Mouse (Mus musculus) stomach, embryonic 14.5 days (tissue): ENCODE results near the gene Mall. TPM values are rescaled to one million over a fixed set of nuclear protein-coding genes. Genes with fewer than 3 reads are reported as not detected.

Experiments
- ATAC-seq: fragments of 200-750 bp; cut with Nextera tagmentation; 2 replicates; pipeline ENCODE4 v1.8.0; 2017; ENCODE audit warnings: low read depth, moderate TSS enrichment; ENCODE audit not compliant: insufficient number of reproducible peaks, insufficient read depth, low FRiP score
- H3K27ac ChIP-seq: fragments of 300-500 bp; sonication (generic); 2 replicates; pipeline ENCODE4 v1.5.1; 2014; ENCODE audit warnings: mild to moderate bottlenecking, low read length, moderate library complexity, mixed read lengths
- H3K27me3 ChIP-seq: fragments of 300-500 bp; sonication (generic); 2 replicates; pipeline ENCODE4 v1.6.1; 2014; ENCODE audit warnings: low read length, control low read depth, mixed read lengths; ENCODE audit not compliant: control insufficient read depth, insufficient read depth
- H3K36me3 ChIP-seq: fragments of 300-500 bp; sonication (generic); 2 replicates; pipeline ENCODE4 v1.6.1; 2014; ENCODE audit warnings: mild to moderate bottlenecking, control low read depth, low read length, moderate library complexity, mixed read lengths; ENCODE audit not compliant: control insufficient read depth, insufficient read depth
- H3K4me1 ChIP-seq: fragments of 300-500 bp; sonication (generic); 2 replicates; pipeline ENCODE4 v1.6.1; 2014; ENCODE audit warnings: low read length, control low read depth, mixed read lengths; ENCODE audit not compliant: control insufficient read depth, insufficient read depth
- H3K4me2 ChIP-seq: fragments of 300-500 bp; sonication (generic); replicated peaks from 2 replicates; pipeline ENCODE4 v1.6.1; 2014; ENCODE audit warnings: low read depth, low read length, control low read depth
- H3K4me3 ChIP-seq: fragments of 300-500 bp; sonication (generic); 2 replicates; pipeline ENCODE4 v1.5.1; 2014; ENCODE audit warnings: low read depth, low read length, control low read depth
- H3K9ac ChIP-seq: fragments of 300-500 bp; sonication (generic); replicated peaks from 2 replicates; pipeline ENCODE4 v1.6.1; 2014; ENCODE audit warnings: low read depth, mild to moderate bottlenecking, control low read depth, low read length, moderate library complexity, mixed read lengths
- H3K9me3 ChIP-seq: fragments of 300-500 bp; sonication (generic); 2 replicates; pipeline ENCODE4 v1.6.1; 2016; ENCODE audit warnings: low read depth, low read length, control low read depth; ENCODE audit not compliant: control insufficient read depth
- WGBS: fragments of 180-500 bp; shearing (Covaris S2); extraction: QIAGEN DNeasy Blood & Tissue Kit; methylation state at CpG from one replicate; pipeline ENCODE4 v1.1.7; 2014; 5-methylcytosine and 5-hydroxymethylcytosine counted together
- polyA plus RNA-seq: library from polyadenylated mRNA; unstranded; fragments of >200 nt; fragmentation: Nextera tagmentation; extraction: Ambion mirVana; gene quantifications from 2 replicates; pipeline ENCODE4 v1.2.1, GENCODE M21; 2014

The Mall gene
- polyA plus RNA-seq = 8.9 and 11.0 TPM in 2 replicates

DNA sequence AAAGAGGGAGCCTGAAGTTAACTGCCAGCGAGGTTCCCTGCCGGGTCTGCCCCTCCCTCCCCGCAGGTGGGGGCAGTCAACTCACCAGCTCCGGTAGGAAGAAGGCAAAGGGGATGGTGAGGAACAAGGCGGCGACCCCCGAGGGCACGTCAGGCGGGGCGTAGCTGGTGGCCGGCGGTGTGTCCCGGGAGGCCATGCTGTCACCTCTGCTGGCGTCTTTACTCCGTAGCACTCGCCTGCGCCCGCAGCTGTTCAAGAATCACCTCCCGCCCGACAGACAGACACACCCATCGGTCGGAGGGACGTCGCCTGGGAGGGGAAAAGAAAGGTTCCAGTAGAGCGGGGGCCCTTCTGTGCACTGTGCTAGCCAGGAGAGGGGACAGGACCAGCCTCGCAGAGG, at the start of gene Mall:
TSS of gene Mall (minus strand) at position 262 of the 400 bp plus-strand sequence.
- H3K9ac ChIP-seq = peak within 1 kb of the TSS; percentile 11; the same call in 1 of the 2 replicates
- H3K27ac ChIP-seq = no peak within 1 kb of the TSS; the same call in 1 of the 2 replicates
- H3K27me3 ChIP-seq = no peaks in the 10 kb centered on the region; the same call in 1 of the 2 replicates
- 0 out of 2 replicates have a peak, but pooled peaks have one; percentile 33 for ATAC-seq
- H3K4me1 ChIP-seq = no peaks in the 10 kb centered on the region
- H3K9me3 ChIP-seq = no peaks in the 10 kb centered on the region
- no peaks in the 10 kb centered on the region for H3K36me3 ChIP-seq
- peak within 1 kb of the TSS; percentile 18 for H3K4me3 ChIP-seq
- peak within 1 kb of the TSS; percentile 29 for H3K4me2 ChIP-seq
- WGBS = 2% methylated on average over 26 of the region's 26 CpGs

DNA sequence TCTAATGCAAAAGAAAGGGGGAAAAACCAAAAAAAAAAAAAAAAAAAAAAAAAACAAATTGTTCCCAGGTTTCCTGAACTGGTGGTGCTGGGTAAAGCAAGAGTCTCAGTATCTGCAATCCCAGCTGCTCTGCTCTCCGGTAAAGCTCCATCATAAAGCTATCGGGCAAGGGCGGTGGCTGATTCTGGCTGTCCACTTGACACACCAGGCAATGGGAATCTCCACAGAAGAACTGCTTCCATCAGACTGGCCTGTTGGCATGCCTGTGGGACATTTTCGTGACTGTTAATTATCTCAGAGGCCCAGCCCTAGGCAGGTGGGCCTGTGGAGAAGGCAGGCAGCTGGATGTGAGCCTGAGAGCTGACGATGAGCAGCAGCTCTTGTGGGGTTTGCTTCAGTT, 48.7 kb upstream of the Mall start:
- H3K27ac ChIP-seq = no peak overlapping the region
- 88% methylated on average over 5 of the region's 5 CpGs for WGBS
- H3K9ac ChIP-seq = no peak overlapping the region
- H3K9me3 ChIP-seq = no peaks in the 10 kb centered on the region
- no peak for ATAC-seq
- no peaks in the 10 kb centered on the region for H3K4me1 ChIP-seq
- H3K4me2 ChIP-seq = no peak overlapping the region
- peaks cover 13% of the 10 kb centered on the region for H3K36me3 ChIP-seq
- H3K27me3 ChIP-seq = no peaks in the 10 kb centered on the region
- H3K4me3 ChIP-seq = no peak overlapping the region

DNA sequence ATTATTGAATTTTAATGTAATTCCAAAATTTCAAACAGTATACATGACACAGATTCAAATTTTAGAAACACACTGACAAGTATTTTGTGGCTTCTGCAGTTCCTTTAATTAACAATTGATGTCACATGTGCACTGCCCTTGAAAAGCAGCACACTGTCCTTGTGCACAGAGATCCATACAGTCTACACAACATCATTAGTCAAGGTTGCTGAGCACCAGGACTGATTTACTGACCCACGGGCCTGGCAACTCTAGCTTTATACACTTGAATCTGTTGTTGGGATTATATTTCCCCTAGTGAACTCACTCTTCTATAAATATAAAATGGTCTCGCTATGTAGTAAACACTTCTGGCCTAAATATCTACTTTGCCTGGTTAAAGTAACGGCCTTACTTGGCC, 45.3 kb upstream of the Mall start:
- Histone ChIP-seq H3K4me2 (no peak overlapping the region), H3K27me3 (no peaks in the 10 kb centered on the region), H3K27ac (no peak overlapping the region), H3K9ac (no peak overlapping the region), H3K4me3 (no peak overlapping the region), H3K4me1 (no peaks in the 10 kb centered on the region), H3K9me3 (no peaks in the 10 kb centered on the region), H3K36me3 (peaks cover 13% of the 10 kb centered on the region)
- no peak for ATAC-seq
- 77% methylated on average over 3 of the region's 3 CpGs for WGBS

DNA sequence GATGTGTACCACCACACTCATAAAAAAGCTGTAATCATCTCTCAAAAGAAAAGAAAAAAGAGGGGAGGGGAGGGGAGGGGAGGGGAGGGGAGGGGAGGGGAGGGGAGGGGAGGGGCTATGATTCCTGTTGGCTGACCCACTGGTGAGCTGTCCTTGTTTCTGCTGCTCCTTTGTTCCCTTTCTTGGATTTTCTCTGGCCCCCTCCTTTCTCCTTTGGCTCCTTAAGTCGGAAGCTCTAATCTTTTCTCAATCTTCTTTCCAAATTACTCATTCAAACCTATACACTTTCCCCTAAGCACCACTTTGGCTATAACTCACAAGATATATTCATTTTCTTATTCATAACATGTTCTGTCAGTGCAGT, 44.8 kb upstream of the Mall start:
- 47% methylated on average over 1 of the region's 1 CpGs for WGBS
- Histone ChIP-seq H3K4me2 (no peak overlapping the region), H3K27me3 (no peaks in the 10 kb centered on the region), H3K9me3 (no peaks in the 10 kb centered on the region), H3K27ac (no peak overlapping the region), H3K36me3 (peaks cover 13% of the 10 kb centered on the region), H3K4me1 (no peaks in the 10 kb centered on the region), H3K9ac (no peak overlapping the region), H3K4me3 (no peak overlapping the region)
- no peak for ATAC-seq

DNA sequence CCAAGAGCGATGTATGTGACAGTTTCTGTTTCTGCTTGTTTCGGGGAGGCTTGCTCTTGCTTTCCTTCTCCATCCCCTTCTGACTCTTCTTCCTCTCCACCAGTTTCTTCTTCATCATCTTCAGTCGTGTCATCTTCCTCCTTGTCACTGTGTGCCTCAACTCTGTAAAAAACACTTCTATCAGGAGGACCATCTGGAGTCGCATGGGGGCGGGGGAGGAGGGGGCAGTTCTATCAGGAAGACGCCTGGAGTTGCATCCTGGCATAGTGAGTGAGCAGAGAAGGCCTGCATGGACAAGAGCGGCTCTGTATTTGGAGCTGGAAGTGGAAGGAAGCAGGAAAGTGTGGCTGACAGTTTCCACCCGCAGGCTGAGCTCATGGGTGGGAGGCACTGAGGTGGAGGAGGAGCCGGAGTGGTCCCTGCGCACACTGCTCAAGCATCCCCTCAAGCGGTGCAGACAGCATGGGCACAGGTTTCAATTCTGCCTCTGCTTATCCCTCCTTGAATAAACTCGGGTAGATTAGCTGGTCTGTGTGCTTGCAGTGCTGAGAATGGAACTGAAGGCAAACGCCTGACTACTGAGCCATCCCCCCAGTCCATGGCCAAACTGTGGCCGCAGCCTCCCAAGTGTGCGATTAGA, 44.3 kb upstream of the Mall start:
- peaks cover 13% of the 10 kb centered on the region for H3K36me3 ChIP-seq
- no peaks in the 10 kb centered on the region for H3K4me1 ChIP-seq
- H3K27ac ChIP-seq = no peak overlapping the region
- H3K9ac ChIP-seq = no peak overlapping the region
- no peaks in the 10 kb centered on the region for H3K27me3 ChIP-seq
- H3K9me3 ChIP-seq = no peaks in the 10 kb centered on the region
- WGBS = 62% methylated on average over 15 of the region's 15 CpGs
- no peak overlapping the region for H3K4me3 ChIP-seq
- ATAC-seq = no peak; the same call in 1 of the 2 replicates
- no peak overlapping the region for H3K4me2 ChIP-seq

DNA sequence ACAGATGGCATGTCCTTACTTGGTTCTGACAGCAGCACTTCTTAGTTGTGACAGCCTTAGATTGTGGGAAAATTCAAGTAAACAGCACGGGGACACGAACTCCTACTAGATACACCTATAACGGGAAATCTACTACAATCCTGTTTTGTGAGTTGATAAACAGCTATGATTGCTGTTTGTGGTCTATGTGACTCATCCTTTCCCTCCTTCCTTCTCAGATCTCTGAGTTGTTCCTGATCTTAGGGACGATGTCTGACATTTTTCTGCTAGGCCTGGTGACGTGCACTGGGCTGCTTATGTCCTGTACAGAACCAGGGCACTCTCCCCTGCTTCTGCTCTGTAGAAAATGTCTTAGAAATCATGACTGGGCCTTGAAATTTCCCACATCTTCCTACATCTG, 31.9 kb upstream of the Mall start:
- H3K36me3 ChIP-seq = peaks cover 7% of the 10 kb centered on the region
- no peaks in the 10 kb centered on the region; the same call in 1 of the 2 replicates for H3K4me1 ChIP-seq
- H3K9ac ChIP-seq = no peak overlapping the region
- no peak overlapping the region for H3K4me2 ChIP-seq
- H3K27ac ChIP-seq = no peak overlapping the region
- no peaks in the 10 kb centered on the region for H3K9me3 ChIP-seq
- 89% methylated on average over 5 of the region's 5 CpGs for WGBS
- H3K27me3 ChIP-seq = no peaks in the 10 kb centered on the region
- no peak overlapping the region for H3K4me3 ChIP-seq
- no peak for ATAC-seq

DNA sequence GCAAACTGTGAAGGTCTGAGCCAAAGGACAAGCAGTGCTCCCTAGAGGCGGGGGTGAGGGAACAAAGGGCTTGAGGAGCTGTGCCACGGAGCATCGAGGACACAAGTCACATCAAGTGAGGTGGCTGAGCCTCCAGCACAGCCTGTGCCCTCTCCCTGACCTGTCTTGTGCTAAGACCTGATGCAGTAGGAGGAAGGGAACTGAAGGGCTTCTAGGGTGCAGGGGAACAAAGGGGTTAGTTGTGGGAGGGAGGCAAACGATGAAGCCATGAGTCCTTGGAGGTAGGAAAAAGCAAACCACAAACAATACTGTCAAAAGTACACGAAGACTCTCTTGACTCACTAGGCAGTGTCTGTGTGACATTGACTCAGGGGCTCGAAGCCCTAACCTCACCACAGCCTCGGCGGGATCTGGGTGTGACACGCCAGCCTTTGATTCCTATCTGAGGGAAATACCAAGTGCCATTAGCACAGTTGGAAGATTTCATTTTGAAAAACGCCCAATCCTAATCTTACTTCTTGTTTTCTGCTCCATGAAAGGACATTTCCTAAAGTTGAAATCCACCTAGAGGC, 30.8 kb upstream of the Mall start:
- no peak overlapping the region for H3K9ac ChIP-seq
- H3K36me3 ChIP-seq = peaks cover 7% of the 10 kb centered on the region
- no peaks in the 10 kb centered on the region for H3K9me3 ChIP-seq
- WGBS = 64% methylated on average over 10 of the region's 10 CpGs
- ATAC-seq = no peak
- no peaks in the 10 kb centered on the region for H3K27me3 ChIP-seq
- H3K27ac ChIP-seq = no peak overlapping the region
- H3K4me2 ChIP-seq = no peak overlapping the region
- no peak overlapping the region for H3K4me3 ChIP-seq
- H3K4me1 ChIP-seq = no peaks in the 10 kb centered on the region; the same call in 1 of the 2 replicates

DNA sequence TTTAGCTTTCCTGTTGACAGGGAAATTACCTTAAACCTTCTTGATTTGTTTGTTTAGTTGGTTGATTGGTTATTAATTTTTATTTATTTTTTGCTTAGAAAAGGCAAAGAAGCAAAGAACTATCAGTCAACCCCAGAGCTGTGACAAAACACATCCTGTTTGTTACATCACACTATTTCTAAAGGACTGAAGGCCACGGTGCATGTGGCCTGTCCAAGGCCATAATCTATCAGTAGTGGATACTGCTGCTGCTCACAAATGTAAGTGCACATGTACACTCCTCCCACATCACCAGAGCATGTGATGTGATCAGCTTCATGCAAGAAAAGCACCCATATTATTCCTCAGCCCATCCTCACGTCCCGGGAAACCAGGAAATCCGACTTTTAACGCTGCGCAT, 30.3 kb upstream of the Mall start:
- H3K27ac ChIP-seq = no peak overlapping the region
- H3K9me3 ChIP-seq = no peaks in the 10 kb centered on the region
- 88% methylated on average over 6 of the region's 6 CpGs for WGBS
- no peak overlapping the region for H3K4me2 ChIP-seq
- H3K9ac ChIP-seq = no peak overlapping the region
- no peaks in the 10 kb centered on the region; the same call in 1 of the 2 replicates for H3K4me1 ChIP-seq
- H3K27me3 ChIP-seq = no peaks in the 10 kb centered on the region
- H3K36me3 ChIP-seq = peaks cover 7% of the 10 kb centered on the region
- H3K4me3 ChIP-seq = no peak overlapping the region
- ATAC-seq = no peak
